Mouse (Mus musculus) frontal cortex, postnatal 14 days (tissue): ENCODE results near the gene Gorasp1.

Experiments used
- DNase-seq, 2 experiments: peaks; one replicate each; pipeline ENCODE4 v3.0.0; 2022; ENCODE audit warnings: low spot score in 2 of 2

Gorasp1 gene

GRCm38 (mm10) chr9:119937005-119937773 lies at the start of gene Gorasp1, which contains the start of gene Ttc21a:
TSS of gene Gorasp1 (minus strand) at chr9:119937565.
TSS of gene Ttc21a (plus strand) at chr9:119937606.
- DNase-seq: peak; percentile 84 to 86

DNA sequence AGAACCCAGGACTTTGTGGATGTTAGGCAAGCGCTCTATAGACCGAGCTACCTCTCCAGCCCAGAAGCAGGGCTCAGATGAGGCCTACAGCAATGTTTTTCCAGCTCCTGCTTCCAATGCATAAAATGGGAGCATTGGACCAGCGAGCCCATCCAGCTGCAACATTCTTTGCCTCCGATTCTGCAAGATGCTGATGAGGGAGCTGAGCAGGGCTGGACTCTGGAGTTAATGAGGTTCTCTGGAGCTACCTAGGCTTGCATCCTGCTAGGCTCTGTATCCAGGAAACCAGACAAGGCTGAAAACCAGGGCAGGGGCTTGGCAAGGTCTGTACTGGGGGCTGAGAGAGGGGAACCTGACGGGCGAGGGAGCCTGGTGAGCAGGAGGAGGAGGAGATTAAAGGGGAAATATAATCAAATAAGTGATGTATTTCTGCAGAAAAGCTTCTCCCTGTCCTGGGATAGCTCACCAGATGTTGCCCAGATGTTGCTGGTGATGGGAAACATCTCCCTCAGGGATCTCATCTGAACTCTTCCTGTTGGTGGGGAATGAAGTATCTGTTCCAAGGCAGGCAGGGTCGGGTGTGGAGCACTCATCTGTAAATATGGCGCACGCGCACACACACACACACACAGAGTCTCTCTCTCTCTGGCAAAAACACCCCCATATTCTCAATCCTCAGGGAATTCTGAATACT lies 48.7 kb upstream of the Gorasp1 start:
- no peak for DNase-seq

DNA sequence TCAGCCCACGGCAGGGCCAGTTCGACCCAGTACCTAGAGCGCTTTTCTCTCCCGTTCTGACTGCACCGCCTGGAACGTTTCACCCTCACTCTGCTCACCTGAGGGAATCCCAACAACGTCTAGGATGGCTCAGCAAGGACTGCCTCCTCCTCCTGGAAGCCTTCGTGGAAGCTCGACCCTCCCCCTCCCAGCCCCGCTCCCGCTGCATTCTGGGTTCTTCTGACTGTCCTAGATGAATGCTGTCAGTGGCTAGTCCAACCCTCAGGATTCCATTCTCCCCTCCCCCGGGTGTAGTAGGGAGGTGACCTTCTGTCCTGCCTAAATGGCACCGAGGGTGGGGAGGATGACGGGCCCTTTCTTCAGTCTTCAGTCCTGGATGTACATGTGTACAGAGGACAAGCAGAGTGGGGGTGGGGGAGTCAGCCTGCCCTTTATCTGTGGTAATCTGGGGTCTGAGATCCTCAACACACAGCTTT lies 47.2 kb upstream of the Gorasp1 start, which contains the start of gene Csrnp1:
Gene Csrnp1, minus strand, starts transcription at position 123 of the 476 bp plus-strand sequence.
- no peak for DNase-seq

GRCm38 (mm10) chr9:119983585-119984535 lies 46.5 kb upstream of the Gorasp1 start:
- DNase-seq: peak in 1 of 2 experiments; percentile 70

GRCm38 (mm10) chr9:119982956-119983551 lies 45.7 kb upstream of the Gorasp1 start:
- no peak for DNase-seq

DNA sequence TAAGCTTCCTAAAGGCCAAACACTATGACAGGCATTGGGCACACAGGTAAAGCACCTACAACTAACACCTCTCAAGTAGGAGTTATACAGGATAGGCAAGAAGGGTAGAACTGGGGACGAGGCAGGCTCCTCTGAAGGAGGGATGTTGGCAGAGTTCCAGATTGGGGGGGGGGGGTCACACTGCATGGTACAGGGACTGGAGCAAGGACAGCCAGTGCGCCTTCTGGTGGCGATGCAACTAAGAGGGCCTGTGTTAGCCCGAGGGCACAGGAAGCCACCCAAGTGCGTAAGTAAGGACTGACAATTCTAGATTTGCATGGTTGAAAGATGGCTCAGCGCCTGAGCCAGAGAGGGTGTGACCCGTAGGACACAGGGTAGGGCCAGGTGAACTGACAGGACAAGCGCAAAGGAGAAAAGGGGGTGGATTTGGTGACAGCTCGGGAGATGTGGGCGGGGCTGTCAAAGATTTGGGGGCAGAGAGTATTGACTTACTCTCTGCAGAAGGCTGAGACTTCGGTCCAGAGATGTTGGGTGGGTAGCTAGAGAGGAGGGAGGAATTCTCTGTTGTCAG lies 45.0 kb upstream of the Gorasp1 start:
- no peak for DNase-seq

DNA sequence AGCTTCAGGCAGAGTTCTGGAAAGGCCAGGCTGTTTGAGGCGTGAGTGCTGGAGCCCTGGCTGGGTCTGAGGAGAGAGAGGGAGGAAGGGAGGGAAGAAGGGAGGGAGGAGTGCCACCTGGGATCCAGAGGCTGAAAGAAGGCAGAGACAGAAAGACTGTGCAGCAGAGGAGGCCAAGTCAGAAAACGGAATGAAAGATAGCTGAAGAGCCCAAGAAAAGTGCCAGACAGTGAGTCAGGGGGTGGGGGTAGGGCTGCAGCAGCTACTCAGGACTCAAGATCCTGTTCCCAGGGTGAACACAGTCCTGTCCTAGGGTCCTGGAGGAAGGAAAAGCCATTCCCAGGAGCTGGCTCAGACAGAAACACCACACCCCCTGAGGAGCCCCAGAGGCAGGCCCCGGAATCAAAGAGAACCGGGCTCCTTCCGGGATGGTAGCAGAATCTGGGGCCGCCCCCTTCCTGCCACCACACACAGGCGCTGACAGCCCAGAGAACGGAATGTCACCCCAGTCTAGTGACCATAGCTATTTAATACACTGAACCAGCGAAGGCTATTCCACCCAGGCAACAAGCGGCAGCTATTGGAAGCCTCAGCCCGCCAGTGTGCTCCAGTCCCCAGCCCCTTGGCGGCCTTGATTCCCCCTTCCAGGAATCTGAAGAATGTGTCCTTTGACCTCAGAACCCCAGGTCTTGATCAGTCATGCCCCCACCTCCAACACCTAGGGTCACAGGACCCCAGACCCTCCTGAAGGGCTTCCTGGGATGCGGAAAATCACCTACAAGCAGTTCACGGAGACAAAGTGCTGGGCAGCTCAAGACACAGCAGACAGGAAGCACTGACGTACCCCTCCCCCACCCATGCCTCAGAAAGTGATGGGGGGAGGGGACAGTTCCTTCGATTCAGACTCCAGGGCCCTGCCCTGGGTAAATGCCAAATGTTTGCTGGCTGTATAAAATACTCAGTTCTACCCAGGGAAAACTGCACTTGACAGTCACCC lies 44.1 kb upstream of the Gorasp1 start:
- DNase-seq: peak in 1 of 2 experiments; percentile 48

- no peak for DNase-seq
Measured at GRCm38 (mm10) chr9:119980770-119981182, 43.4 kb upstream of the Gorasp1 start.

DNA sequence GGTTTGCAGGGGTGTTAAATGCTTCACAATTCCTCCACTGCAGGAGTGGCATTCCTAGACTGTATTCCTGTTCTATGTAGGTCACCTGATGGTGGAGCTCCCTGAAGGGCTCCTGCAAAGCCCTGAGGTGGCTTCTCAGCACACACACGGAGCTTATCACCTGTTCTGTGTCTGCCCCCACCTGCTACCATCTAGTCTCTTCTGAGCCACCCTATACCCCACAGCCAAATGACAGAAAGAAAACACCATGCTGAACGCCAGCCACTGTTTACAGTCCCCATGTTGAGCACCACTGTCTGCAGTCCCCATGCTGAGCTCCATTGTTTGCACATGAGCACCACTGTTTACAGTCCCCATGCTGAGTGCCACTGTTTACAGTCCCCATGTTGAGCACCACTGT lies 42.4 kb upstream of the Gorasp1 start:
- DNase-seq: no peak

DNA sequence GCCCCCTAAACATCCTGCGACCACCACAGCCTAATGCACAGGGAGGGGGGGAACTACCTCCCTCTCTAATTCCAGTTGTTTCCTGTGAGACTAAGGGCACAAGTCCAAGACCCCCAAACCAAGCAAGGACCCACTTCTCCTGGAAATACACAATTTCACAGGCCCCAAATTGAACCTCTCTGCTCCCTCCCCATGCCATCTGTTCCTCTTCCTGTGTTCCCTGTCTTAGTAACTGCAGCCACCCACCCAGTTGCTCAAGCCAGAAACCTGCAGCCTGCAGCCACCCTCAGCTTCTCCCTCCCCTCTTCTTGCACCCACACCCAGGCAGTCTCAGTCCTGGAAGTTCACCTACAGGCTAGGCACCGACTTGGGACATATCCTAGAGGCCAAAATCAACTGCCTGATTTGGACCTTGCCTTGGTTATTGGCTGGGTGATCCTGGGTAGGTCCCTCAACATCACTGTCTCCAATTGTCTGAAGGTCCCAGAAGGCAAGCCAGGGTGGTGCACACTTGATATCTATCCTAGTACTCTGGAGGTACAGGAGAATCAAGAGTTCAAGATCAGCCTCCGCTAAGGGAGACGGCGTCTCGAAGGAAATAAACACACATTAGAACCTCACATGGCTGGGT lies 41.6 kb upstream of the Gorasp1 start:
- no peak for DNase-seq

DNA sequence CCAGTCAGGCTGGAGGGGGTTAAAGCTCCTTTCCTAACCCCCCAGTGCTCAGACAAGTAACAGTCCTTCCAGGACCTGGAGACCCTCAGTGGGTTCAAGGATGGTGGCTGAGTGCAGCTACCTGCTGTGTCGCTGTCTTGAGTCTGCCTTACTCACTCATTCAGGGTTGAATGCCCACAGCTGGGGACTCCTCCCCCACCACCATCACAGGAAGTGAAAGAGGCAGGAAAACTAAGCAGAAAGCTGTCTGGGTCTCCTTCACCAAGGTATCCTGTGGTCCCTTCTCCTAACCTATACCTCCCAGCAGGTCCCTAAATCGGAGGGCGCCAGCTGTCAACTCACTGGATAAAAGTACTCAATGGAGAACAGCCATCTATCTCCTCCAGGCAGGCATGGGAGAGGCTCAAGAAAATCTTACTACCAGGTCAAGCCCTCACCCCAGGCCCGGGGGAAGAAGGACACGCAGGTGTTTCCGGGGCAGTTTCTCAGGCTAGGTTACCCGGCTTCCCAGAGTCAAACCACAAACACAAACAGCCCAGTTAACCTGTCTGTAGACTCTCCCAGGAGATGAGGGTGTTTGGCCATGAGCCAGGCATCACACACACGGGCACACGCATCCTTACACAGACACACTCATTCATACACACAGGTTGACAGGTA lies 40.9 kb upstream of the Gorasp1 start:
- DNase-seq: no peak

- DNase-seq: no peak
Measured at GRCm38 (mm10) chr9:119977557-119978060, 40.2 kb upstream of the Gorasp1 start.

DNA sequence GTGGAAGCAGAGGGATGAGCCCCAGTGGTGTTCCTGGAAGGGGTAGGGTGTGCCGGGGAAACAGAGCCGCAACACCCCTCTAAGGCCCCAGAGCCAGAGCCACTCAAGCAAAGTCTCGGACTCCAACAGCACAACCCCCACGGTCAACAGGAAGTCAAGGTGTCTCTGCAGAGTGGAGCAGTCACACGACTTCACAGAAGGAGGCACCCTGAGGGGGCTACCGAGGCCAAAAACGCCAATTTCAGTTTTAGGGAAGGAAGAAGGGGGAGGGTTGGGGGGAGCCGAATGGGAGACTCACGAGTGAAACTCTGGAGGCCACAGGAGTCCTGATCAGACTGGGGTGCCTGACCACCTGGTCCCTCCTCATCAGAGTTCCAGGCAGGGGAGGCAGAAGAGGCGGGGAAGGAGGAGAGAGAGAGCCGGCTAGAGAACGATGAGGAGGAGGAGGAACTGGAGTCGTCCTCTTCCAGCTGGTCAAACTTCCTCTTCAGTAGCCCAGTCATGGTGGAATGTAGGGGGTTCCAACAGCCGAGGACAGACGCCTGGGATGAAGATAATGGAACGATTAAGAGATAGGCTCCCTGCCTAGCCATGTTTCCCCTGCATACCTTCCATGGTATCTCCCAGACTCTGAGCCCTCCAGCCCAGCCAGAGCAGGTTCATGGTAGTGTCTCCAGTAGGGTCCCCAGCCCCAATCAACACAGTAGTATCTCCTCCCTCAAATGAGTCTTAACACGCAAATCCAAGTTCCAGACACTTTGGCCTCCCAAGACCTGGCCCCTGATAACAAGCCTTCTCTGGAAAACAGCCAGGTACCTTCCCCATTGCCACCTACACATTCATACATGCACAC lies 39.6 kb upstream of the Gorasp1 start:
- DNase-seq: no peak

- no peak for DNase-seq
Measured at GRCm38 (mm10) chr9:119975286-119975685, 37.9 kb upstream of the Gorasp1 start.

GRCm38 (mm10) chr9:119974609-119975008 lies 37.2 kb upstream of the Gorasp1 start:
- no peak for DNase-seq

DNA sequence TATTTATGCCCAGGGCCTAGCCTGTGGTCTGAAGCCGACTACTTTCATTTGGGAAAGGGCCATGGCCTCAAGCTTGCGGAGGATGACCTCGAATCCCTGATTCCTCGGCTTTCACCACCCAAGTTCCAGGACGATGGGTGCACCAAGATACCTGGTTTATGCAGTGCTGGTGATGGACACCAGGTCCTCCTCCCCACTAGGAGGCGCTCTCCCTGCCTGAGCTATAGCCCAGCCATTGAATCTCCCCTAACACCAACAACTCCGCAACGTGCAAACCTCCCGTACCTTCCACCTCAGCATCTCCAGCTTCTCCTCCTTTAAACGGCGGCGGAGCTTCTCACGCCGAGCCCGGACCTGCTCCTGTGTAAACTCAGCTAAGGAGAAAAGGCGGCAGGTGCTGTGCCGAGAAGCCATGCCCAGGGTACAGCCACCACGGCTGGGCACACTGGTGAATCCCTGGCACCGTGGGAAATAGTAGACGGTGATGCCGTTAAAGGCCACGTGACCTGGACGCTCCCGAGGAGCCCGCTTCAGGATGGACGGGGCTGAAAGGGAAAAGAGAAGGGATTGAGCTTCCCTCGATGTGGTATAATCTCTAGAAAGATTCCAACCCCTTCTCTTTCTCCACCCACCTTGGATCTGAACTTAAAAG lies 36.6 kb upstream of the Gorasp1 start:
- no peak for DNase-seq

GRCm38 (mm10) chr9:119973281-119973680 lies 35.9 kb upstream of the Gorasp1 start:
- DNase-seq: no peak
